Mouse (Mus musculus): ENCODE data around the gene Myrfl.

- TF ChIP-seq GATA1 (IDR thresholded peaks at IDR 0.05; ENCODE audit: borderline replicate concordance, low read length) (no peak), FLI1 (IDR thresholded peaks at IDR 0.05; ENCODE audit: low read length) (no peak)
Observed at GRCm38 (mm10) chr10:116931497-116932179, 34.9 kb upstream of the Myrfl start.

Measured in megakaryocyte, embryonic 14.5 days (primary cell).